ENCODE assay signal across 21 mouse cellular contexts in genomic region chr9:48257001-48257400, GRCm38 (mm10).
DNase-seq lines count a peak whose midpoint lies in the region; ATAC-seq and TF ChIP-seq lines count a peak whose summit lies in the region.
"Had no signal": no experiment of that assay in that cellular context is flagged by ENCODE, and none has a peak within 500 bp of the region (broad histone marks: within the 10 kb centered on the region; RNA-seq: fewer than 3 reads in every experiment).

No protein-coding gene starts in this region.

- 48% methylated on average over 9 of the region's 9 CpGs for WGBS in hindbrain, embryonic 16.5 days
- WGBS in hindbrain, embryonic 14.5 days, result 44% methylated on average over 9 of the region's 9 CpGs
- 44% methylated on average over 9 of the region's 9 CpGs for WGBS in midbrain, embryonic 11.5 days
- 26% methylated on average over 9 of the region's 9 CpGs for WGBS in midbrain, postnatal 0 days
- 15% methylated on average over 9 of the region's 9 CpGs for WGBS in midbrain, embryonic 14.5 days
- 30% methylated on average over 9 of the region's 9 CpGs for WGBS in midbrain, embryonic 15.5 days

- peaks cover 10% of the 10 kb centered on the region; the same call in 1 of the 2 replicates for H3K4me1 ChIP-seq in hindbrain, embryonic 16.5 days (ENCODE audit: control insufficient read depth, insufficient read depth, low read depth, low read length)
- 0 out of 2 replicates have a peak, but pooled peaks cover 7% of the 10 kb centered on the region for H3K4me1 ChIP-seq in hindbrain, embryonic 14.5 days (replicated peaks; ENCODE audit: control insufficient read depth, insufficient read depth, low read length)
- no peaks in the 10 kb centered on the region for H3K4me1 ChIP-seq in midbrain, embryonic 11.5 days (ENCODE audit: control insufficient read depth, insufficient read depth, low read length)
- peaks cover 3% of the 10 kb centered on the region; the same call in 1 of the 2 replicates for H3K4me1 ChIP-seq in midbrain, postnatal 0 days (ENCODE audit: insufficient read depth, low read length)
- peaks cover 11% of the 10 kb centered on the region for H3K4me1 ChIP-seq in midbrain, embryonic 14.5 days (ENCODE audit: control insufficient read depth, insufficient read depth, low read length)
- H3K4me1 ChIP-seq in midbrain, embryonic 15.5 days, result peaks cover 14% of the 10 kb centered on the region

- H3K4me2 ChIP-seq in hindbrain, embryonic 16.5 days (ENCODE audit: low read length), result no peak overlapping the region
- no peak overlapping the region for H3K4me2 ChIP-seq in hindbrain, embryonic 14.5 days (replicated peaks)
- H3K4me2 ChIP-seq in midbrain, embryonic 11.5 days, result no peak overlapping the region
- H3K4me2 ChIP-seq in midbrain, postnatal 0 days (ENCODE audit: low read depth, low read length, poor library complexity, severe bottlenecking), result no peak overlapping the region
- H3K4me2 ChIP-seq in midbrain, embryonic 14.5 days (ENCODE audit: low read length), result no peak overlapping the region
- H3K4me2 ChIP-seq in midbrain, embryonic 15.5 days, result no peak overlapping the region
- H3K4me2 ChIP-seq: embryonic facial prominence, embryonic 13.5 days; embryonic facial prominence, embryonic 15.5 days; forebrain, embryonic 12.5 days had no signal

- no peak for DNase-seq in hindbrain, embryonic 14.5 days (ENCODE audit: low spot score)
- peak; percentile 88 for DNase-seq in midbrain, embryonic 11.5 days (ENCODE audit: low spot score, missing footprints)
- DNase-seq in midbrain, postnatal 0 days (ENCODE audit: low spot score), result no peak
- peak; percentile 32 for DNase-seq in midbrain, embryonic 14.5 days
- DNase-seq: adrenal gland, adult 2 months; adrenal gland, postnatal 10 days; adrenal gland, postnatal 25 days; cerebellum, adult 11 months; cerebellum, adult 18-20 months; cerebellum, adult 8-10 months; cerebellum, adult 9-11 months; cerebellum, postnatal 36 days; embryo, embryonic 11 days had no signal

- no peaks in the 10 kb centered on the region for H3K9me3 ChIP-seq in hindbrain, embryonic 16.5 days (ENCODE audit: control insufficient read depth, low read length)
- no peaks in the 10 kb centered on the region for H3K9me3 ChIP-seq in hindbrain, embryonic 14.5 days (ENCODE audit: control insufficient read depth, low read length)
- H3K9me3 ChIP-seq in midbrain, embryonic 11.5 days (ENCODE audit: control insufficient read depth, low read length), result no peaks in the 10 kb centered on the region
- no peaks in the 10 kb centered on the region for H3K9me3 ChIP-seq in midbrain, postnatal 0 days (ENCODE audit: low read length)
- H3K9me3 ChIP-seq in midbrain, embryonic 14.5 days (ENCODE audit: control insufficient read depth, low read length), result no peaks in the 10 kb centered on the region
- H3K9me3 ChIP-seq in midbrain, embryonic 15.5 days, result no peaks in the 10 kb centered on the region
- H3K9me3 ChIP-seq: embryonic facial prominence, embryonic 13.5 days; embryonic facial prominence, embryonic 15.5 days; forebrain, embryonic 10.5 days; forebrain, embryonic 12.5 days had no signal

- no peak for TF ChIP-seq CTCF in midbrain, postnatal 0 days (IDR thresholded peaks at IDR 0.05)

- H3K36me3 ChIP-seq in hindbrain, embryonic 16.5 days (ENCODE audit: control insufficient read depth, insufficient read depth, low read length), result no peaks in the 10 kb centered on the region
- H3K36me3 ChIP-seq in hindbrain, embryonic 14.5 days (replicated peaks; ENCODE audit: control insufficient read depth, insufficient read depth), result no peaks in the 10 kb centered on the region
- no peaks in the 10 kb centered on the region for H3K36me3 ChIP-seq in midbrain, embryonic 11.5 days (ENCODE audit: control insufficient read depth, insufficient read depth, low read length)
- no peaks in the 10 kb centered on the region for H3K36me3 ChIP-seq in midbrain, postnatal 0 days (ENCODE audit: insufficient read depth, low read length)
- no peaks in the 10 kb centered on the region for H3K36me3 ChIP-seq in midbrain, embryonic 14.5 days (ENCODE audit: control insufficient read depth, insufficient read depth, low read length)
- H3K36me3 ChIP-seq in midbrain, embryonic 15.5 days (replicated peaks), result no peaks in the 10 kb centered on the region
- H3K36me3 ChIP-seq: embryonic facial prominence, embryonic 13.5 days; embryonic facial prominence, embryonic 15.5 days; forebrain, embryonic 10.5 days; forebrain, embryonic 12.5 days had no signal

- H3K4me3 ChIP-seq in hindbrain, embryonic 16.5 days (ENCODE audit: low read length), result no peak overlapping the region
- H3K4me3 ChIP-seq in hindbrain, embryonic 14.5 days (replicated peaks; ENCODE audit: low read length), result no peak overlapping the region
- H3K4me3 ChIP-seq in midbrain, embryonic 11.5 days (ENCODE audit: low read depth, low read length), result no peak overlapping the region
- H3K4me3 ChIP-seq in midbrain, postnatal 0 days (ENCODE audit: low read depth, low read length), result no peak overlapping the region
- H3K4me3 ChIP-seq in midbrain, embryonic 14.5 days (replicated peaks; ENCODE audit: low read depth, low read length), result no peak overlapping the region
- H3K4me3 ChIP-seq in midbrain, embryonic 15.5 days, result no peak overlapping the region
- H3K4me3 ChIP-seq: embryonic facial prominence, embryonic 13.5 days; embryonic facial prominence, embryonic 15.5 days; erythroblast, embryonic 14.5 days; forebrain, embryonic 10.5 days; forebrain, embryonic 12.5 days had no signal

- ATAC-seq in hindbrain, embryonic 16.5 days, result no peak
- no peak for ATAC-seq in hindbrain, embryonic 14.5 days (ENCODE audit: low FRiP score)
- ATAC-seq in midbrain, embryonic 11.5 days (ENCODE audit: low FRiP score), result no peak
- ATAC-seq in midbrain, postnatal 0 days (ENCODE audit: low FRiP score), result no peak
- ATAC-seq in midbrain, embryonic 14.5 days (ENCODE audit: low FRiP score, low TSS enrichment), result no peak
- ATAC-seq in midbrain, embryonic 15.5 days (replicated peaks), result no peak
- ATAC-seq: forebrain, embryonic 14.5 days had no signal

- H3K27ac ChIP-seq in hindbrain, embryonic 16.5 days (ENCODE audit: low read depth, low read length), result no peak overlapping the region
- no peak overlapping the region for H3K27ac ChIP-seq in hindbrain, embryonic 14.5 days
- H3K27ac ChIP-seq in midbrain, embryonic 11.5 days (ENCODE audit: low read depth, low read length), result no peak overlapping the region
- H3K27ac ChIP-seq in midbrain, postnatal 0 days (ENCODE audit: low read depth, low read length), result no peak overlapping the region
- no peak overlapping the region for H3K27ac ChIP-seq in midbrain, embryonic 14.5 days (replicated peaks; ENCODE audit: low read depth, low read length)
- no peak overlapping the region for H3K27ac ChIP-seq in midbrain, embryonic 15.5 days
- H3K27ac ChIP-seq: embryonic facial prominence, embryonic 13.5 days; embryonic facial prominence, embryonic 15.5 days; forebrain, embryonic 10.5 days; forebrain, embryonic 12.5 days had no signal

- peaks cover 3% of the 10 kb centered on the region; the same call in 1 of the 2 replicates for H3K27me3 ChIP-seq in hindbrain, embryonic 16.5 days (replicated peaks; ENCODE audit: control insufficient read depth, insufficient read depth, low read length)
- H3K27me3 ChIP-seq in hindbrain, embryonic 14.5 days (ENCODE audit: control insufficient read depth, insufficient read depth, low read length), result no peaks in the 10 kb centered on the region
- peaks cover 2% of the 10 kb centered on the region for H3K27me3 ChIP-seq in midbrain, embryonic 11.5 days (ENCODE audit: control insufficient read depth, insufficient read depth, low read length)
- H3K27me3 ChIP-seq in midbrain, postnatal 0 days (ENCODE audit: insufficient read depth, low read length), result no peaks in the 10 kb centered on the region
- 0 out of 2 replicates have a peak, but pooled peaks cover 3% of the 10 kb centered on the region for H3K27me3 ChIP-seq in midbrain, embryonic 14.5 days (ENCODE audit: control insufficient read depth, insufficient read depth, low read length)
- H3K27me3 ChIP-seq in midbrain, embryonic 15.5 days (replicated peaks), result 0 out of 2 replicates have a peak, but pooled peaks cover 3% of the 10 kb centered on the region

- H3K9ac ChIP-seq in hindbrain, embryonic 16.5 days (ENCODE audit: low read depth, low read length), result peak overlapping the region; percentile 8; the same call in 1 of the 2 replicates
- H3K9ac ChIP-seq in hindbrain, embryonic 14.5 days, result no peak overlapping the region
- H3K9ac ChIP-seq in midbrain, embryonic 11.5 days (ENCODE audit: low read length), result no peak overlapping the region
- H3K9ac ChIP-seq in midbrain, postnatal 0 days (replicated peaks; ENCODE audit: low read length, poor library complexity, severe bottlenecking), result no peak overlapping the region
- no peak overlapping the region for H3K9ac ChIP-seq in midbrain, embryonic 14.5 days (replicated peaks; ENCODE audit: low read length)
- no peak overlapping the region for H3K9ac ChIP-seq in midbrain, embryonic 15.5 days
- H3K9ac ChIP-seq: embryonic facial prominence, embryonic 15.5 days; forebrain, embryonic 12.5 days had no signal

Comparison
In these comparisons a context has a peak if more than half of its experiments do, and no peak if none do; other contexts are left out.
1. DNase-seq: peak in midbrain, embryonic 11.5 days (single experiment) and midbrain, embryonic 14.5 days (single experiment); none in hindbrain, embryonic 14.5 days (single experiment) and midbrain, postnatal 0 days (single experiment).